8 mouse cellular contexts compared by ENCODE assay signal in the genomic region with DNA sequence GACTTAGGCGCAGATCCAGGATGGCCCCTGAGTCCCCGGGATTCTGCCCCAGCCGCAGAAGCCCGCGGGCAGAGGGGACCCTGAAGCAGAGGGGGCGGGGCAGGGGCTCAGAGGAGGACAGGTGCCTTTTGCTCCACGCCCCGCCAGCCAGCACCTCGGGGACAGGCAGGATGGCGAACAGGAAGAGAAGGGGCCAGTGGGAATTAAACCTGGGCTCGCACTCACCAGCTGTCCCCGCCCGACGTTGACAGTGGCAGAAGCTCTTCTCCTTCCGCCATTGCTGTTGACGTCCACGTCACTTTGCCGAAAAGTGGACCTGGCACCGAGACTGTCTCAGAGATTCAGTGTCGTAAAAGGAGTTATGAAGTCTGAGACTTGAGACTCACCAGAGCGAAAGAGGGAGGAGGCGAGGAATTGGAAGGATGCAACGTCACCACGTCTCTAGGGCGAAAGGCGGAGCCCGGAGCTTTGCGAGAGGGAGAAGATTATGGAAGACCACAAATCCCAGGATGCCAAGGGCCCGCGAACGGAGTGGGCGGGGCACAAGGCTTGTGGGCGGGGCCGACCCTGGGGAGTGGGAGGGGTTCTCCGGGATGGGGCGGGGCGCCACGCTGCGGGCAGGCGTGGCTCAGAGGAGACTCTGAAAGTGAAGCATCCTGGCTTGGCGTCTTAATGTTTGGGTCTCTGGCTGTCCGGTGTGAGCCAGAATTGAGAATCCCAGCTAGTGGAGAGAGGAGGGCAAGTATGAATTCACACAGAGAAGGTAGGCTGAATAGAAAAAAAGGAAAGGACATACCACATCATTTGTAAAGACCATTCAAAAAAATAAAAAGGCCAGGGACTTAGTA. TPM values are rescaled to one million over a fixed set of nuclear protein-coding genes. Genes with fewer than 3 reads are reported as not detected.
A peak's percentile ranks its signal among the peaks of the same experiment; 100 is the strongest.
DNase-seq lines count a peak whose midpoint lies in the region; ATAC-seq and TF ChIP-seq lines count a peak whose summit lies in the region.

A gene (minus strand): TSS at position 416 of the 848 bp plus-strand sequence.

- H3K9ac ChIP-seq in forebrain, embryonic 16.5 days (replicated peaks; ENCODE audit: low read depth, low read length): peak within 1 kb of the TSS; percentile 87
- peak within 1 kb of the TSS; percentile 68 for H3K9ac ChIP-seq in lung, embryonic 14.5 days

- peak; percentile 99 for ATAC-seq in G1E (ENCODE audit: extremely low read depth, insufficient number of reproducible peaks, low FRiP score, poor library complexity, severe bottlenecking)
- ATAC-seq in forebrain, embryonic 16.5 days: peak; percentile 99
- ATAC-seq in lung, embryonic 14.5 days (ENCODE audit: insufficient read depth): peak; percentile 99

- H3K27me3 ChIP-seq in G1E (ENCODE audit: insufficient read depth, low read length): peaks cover 5% of the 10 kb centered on the region; the same call in 1 of the 2 replicates
- H3K27me3 ChIP-seq in forebrain, embryonic 16.5 days (replicated peaks; ENCODE audit: control insufficient read depth, insufficient read depth, low read length): no peaks in the 10 kb centered on the region
- no peaks in the 10 kb centered on the region for H3K27me3 ChIP-seq in lung, embryonic 14.5 days (ENCODE audit: insufficient read depth, low read length)
- H3K27me3 ChIP-seq in thymus, adult 2 months (ENCODE audit: control insufficient read depth, insufficient read depth, low read length): no peaks in the 10 kb centered on the region

- H3K9me3 ChIP-seq in G1E (replicated peaks): no peaks in the 10 kb centered on the region
- no peaks in the 10 kb centered on the region for H3K9me3 ChIP-seq in forebrain, embryonic 16.5 days (ENCODE audit: control insufficient read depth, low read length)
- no peaks in the 10 kb centered on the region for H3K9me3 ChIP-seq in lung, embryonic 14.5 days (ENCODE audit: low read depth, low read length)

- WGBS in forebrain, embryonic 16.5 days: under 1% methylated on average over 42 of the region's 42 CpGs
- under 1% methylated on average over 42 of the region's 42 CpGs for WGBS in lung, embryonic 14.5 days
- under 1% methylated on average over 42 of the region's 42 CpGs for WGBS in olfactory bulb, adult 2 months
- under 1% methylated on average over 42 of the region's 42 CpGs for WGBS in thymus, adult 2 months

- peak within 1 kb of the TSS; percentile 77 for H3K4me2 ChIP-seq in forebrain, embryonic 16.5 days (ENCODE audit: low read length)
- H3K4me2 ChIP-seq in lung, embryonic 14.5 days: peak within 1 kb of the TSS; percentile 69

- H3K4me3 ChIP-seq in G1E (ENCODE audit: low read depth, low read length): peak within 1 kb of the TSS; percentile 94
- H3K4me3 ChIP-seq in forebrain, embryonic 16.5 days (replicated peaks; ENCODE audit: low read length): peak within 1 kb of the TSS; percentile 92
- H3K4me3 ChIP-seq in layer of hippocampus, adult 2 months: peak within 1 kb of the TSS; percentile 87
- H3K4me3 ChIP-seq in lung, embryonic 14.5 days (ENCODE audit: low read depth, low read length): peak within 1 kb of the TSS; percentile 68
- H3K4me3 ChIP-seq in olfactory bulb, adult 2 months (ENCODE audit: insufficient read depth, low read depth, low read length): peak within 1 kb of the TSS; percentile 76
- H3K4me3 ChIP-seq in thymus, adult 2 months (ENCODE audit: control insufficient read depth, insufficient read depth, low read length): peak within 1 kb of the TSS; percentile 65

- intact Hi-C loops in heart, postnatal 36 days (cut with DNase I): loop anchor here (1.0 to 2.0 kb wide), 2 partner anchors 106 to 1497 kb away; no protein-coding TSS in a partner anchor

- H3K36me3 ChIP-seq in G1E (replicated peaks): peaks cover 15% of the 10 kb centered on the region
- H3K36me3 ChIP-seq in forebrain, embryonic 16.5 days (ENCODE audit: control insufficient read depth, insufficient read depth): no peaks in the 10 kb centered on the region
- no peaks in the 10 kb centered on the region for H3K36me3 ChIP-seq in lung, embryonic 14.5 days (ENCODE audit: insufficient read depth)
- H3K36me3 ChIP-seq in thymus, adult 2 months (ENCODE audit: control insufficient read depth, insufficient read depth, low read length): no peaks in the 10 kb centered on the region

- TF ChIP-seq POLR2A in olfactory bulb, adult 2 months (IDR thresholded peaks at IDR 0.05; ENCODE audit: insufficient read depth, low read depth, low read length): peak; percentile 47
- TF ChIP-seq POLR2A in thymus, adult 2 months (IDR thresholded peaks at IDR 0.05; ENCODE audit: control insufficient read depth, extremely low read depth, insufficient read depth, low read length, poor library complexity): peak; percentile 64; the same call in 1 of the 2 replicates

- peak within 1 kb of the TSS; percentile 78 for H3K27ac ChIP-seq in forebrain, embryonic 16.5 days (ENCODE audit: low read length)
- H3K27ac ChIP-seq in layer of hippocampus, adult 2 months: peak within 1 kb of the TSS; percentile 78
- H3K27ac ChIP-seq in lung, embryonic 14.5 days (ENCODE audit: low read depth): peak within 1 kb of the TSS; percentile 31
- H3K27ac ChIP-seq in olfactory bulb, adult 2 months (ENCODE audit: insufficient read depth, low read depth, low read length): peak within 1 kb of the TSS; percentile 0; the same call in 1 of the 2 replicates
- no peak within 1 kb of the TSS for H3K27ac ChIP-seq in thymus, adult 2 months (ENCODE audit: control insufficient read depth, insufficient read depth, low read length)

- peaks cover 3% of the 10 kb centered on the region for H3K4me1 ChIP-seq in G1E (ENCODE audit: insufficient read depth, low read depth, low read length)
- peaks cover 8% of the 10 kb centered on the region for H3K4me1 ChIP-seq in forebrain, embryonic 16.5 days (replicated peaks; ENCODE audit: control insufficient read depth, insufficient read depth, low read length)
- H3K4me1 ChIP-seq in lung, embryonic 14.5 days (ENCODE audit: insufficient read depth): peaks cover 4% of the 10 kb centered on the region; the same call in 1 of the 2 replicates
- H3K4me1 ChIP-seq in olfactory bulb, adult 2 months (ENCODE audit: control insufficient read depth, insufficient read depth, low read length): peaks cover 6% of the 10 kb centered on the region
- peaks cover 4% of the 10 kb centered on the region for H3K4me1 ChIP-seq in thymus, adult 2 months (replicated peaks; ENCODE audit: control insufficient read depth, insufficient read depth, low read length)

- DNase-seq in G1E (ENCODE audit: low spot score): peak; percentile 90
- peak; percentile 97 for DNase-seq in cerebellum, adult 18-20 months
- peak; percentile 94 for DNase-seq in heart, postnatal 36 days
- peak; percentile 97 to 99 for DNase-seq in layer of hippocampus, adult 2 months (ENCODE audit: low spot score in 2 of 2)
- DNase-seq in lung, embryonic 14.5 days: peak; percentile 98
- DNase-seq in thymus, adult 2 months: peak; percentile 90

- no peak for TF ChIP-seq CTCF in G1E (IDR thresholded peaks at IDR 0.05; ENCODE audit: low read depth, low read length)
- no peak for TF ChIP-seq CTCF in layer of hippocampus, adult 2 months (conservative IDR thresholded peaks at IDR 0.05)
- no peak for TF ChIP-seq CTCF in lung, embryonic 14.5 days (IDR thresholded peaks at IDR 0.05; ENCODE audit: low read depth)
- TF ChIP-seq CTCF in olfactory bulb, adult 2 months (IDR thresholded peaks at IDR 0.05; ENCODE audit: insufficient read depth, low read depth, low read length): no peak
- no peak for TF ChIP-seq CTCF in thymus, adult 2 months (IDR thresholded peaks at IDR 0.05; ENCODE audit: borderline replicate concordance, control insufficient read depth, extremely low read depth, insufficient read depth, low read length, poor library complexity)

RNA-seq across cellular contexts. Expression of the gene that starts here (rescaled TPM):
- total RNA-seq in G1E (2014; fragmentation: Nextera tagmentation) (60.5 and 61.8 TPM in 2 replicates), G1E (2017) (42.9 and 47.1 TPM in 2 replicates)
- polyA plus RNA-seq in G1E (2012): 0.64 and 0.68 TPM in 2 replicates
- 37.7 and 41.1 TPM in 2 replicates for polyA plus RNA-seq in forebrain, embryonic 16.5 days (2015; fragmentation: Nextera tagmentation; extraction: Ambion mirVana)
- 10 to 100 TPM; 25.1 to 25.4 TPM for total RNA-seq in heart, postnatal 36 days (2021)
- 10 to 100 TPM; 41.2 to 44.9 TPM for total RNA-seq in layer of hippocampus, adult 2 months (2021)
- polyA plus RNA-seq in lung, embryonic 14.5 days (2014; fragmentation: Nextera tagmentation; extraction: Ambion mirVana): 28.3 and 29.0 TPM in 2 replicates
- polyA plus RNA-seq in olfactory bulb, adult 2 months (2012; ENCODE audit: insufficient read depth, insufficient read length, low replicate concordance, missing spikeins): not detected in 2 replicates
- 15.7 and 17.5 TPM in 2 replicates for polyA plus RNA-seq in thymus, adult 2 months (2012; rRNA removed)
